Mouse (Mus musculus) gastrocnemius, postnatal 4 days (tissue): Measurements from ENCODE around the gene Dock10. TPM values are rescaled to one million over a fixed set of nuclear protein-coding genes. Genes with fewer than 3 reads are reported as not detected.
A peak's percentile ranks its signal among the peaks of the same experiment; 100 is the strongest.
"Not testable (repeated sequence)": the region's sequence is repeated elsewhere in the genome, so short reads cannot be mapped to it uniquely, and the experiment has no call there.

Experiments used
- DNase-seq, 2 experiments: peaks; one replicate each; pipeline ENCODE4 v3.0.0; 2021 to 2022; ENCODE audit warnings: low spot score in 2 of 2, mixed read lengths in 2 of 2
- long read RNA-seq, 2 experiments: library from polyadenylated mRNA; stranded (forward); transcript quantifications; one replicate each; pipeline ENCODE4 v2.0.0; 2021
- total RNA-seq, 2 experiments: library from RNA; stranded (reverse); gene quantifications; 2 replicates each; pipeline ENCODE4 v1.2.3; 2021

Dock10 gene
- total RNA-seq: 10 to 100 TPM; 24.4 to 27.2 TPM
- long read RNA-seq, experiment 1, partial matches to known transcripts: 1 of 2 reads
- long read RNA-seq, experiment 1, other reads (novel, unspliced or antisense): 1 of 2 reads
- long read RNA-seq, experiment 2, partial matches to known transcripts: 2 of 7 reads
- long read RNA-seq, experiment 2, other reads (novel, unspliced or antisense): 5 of 7 reads

DNA sequence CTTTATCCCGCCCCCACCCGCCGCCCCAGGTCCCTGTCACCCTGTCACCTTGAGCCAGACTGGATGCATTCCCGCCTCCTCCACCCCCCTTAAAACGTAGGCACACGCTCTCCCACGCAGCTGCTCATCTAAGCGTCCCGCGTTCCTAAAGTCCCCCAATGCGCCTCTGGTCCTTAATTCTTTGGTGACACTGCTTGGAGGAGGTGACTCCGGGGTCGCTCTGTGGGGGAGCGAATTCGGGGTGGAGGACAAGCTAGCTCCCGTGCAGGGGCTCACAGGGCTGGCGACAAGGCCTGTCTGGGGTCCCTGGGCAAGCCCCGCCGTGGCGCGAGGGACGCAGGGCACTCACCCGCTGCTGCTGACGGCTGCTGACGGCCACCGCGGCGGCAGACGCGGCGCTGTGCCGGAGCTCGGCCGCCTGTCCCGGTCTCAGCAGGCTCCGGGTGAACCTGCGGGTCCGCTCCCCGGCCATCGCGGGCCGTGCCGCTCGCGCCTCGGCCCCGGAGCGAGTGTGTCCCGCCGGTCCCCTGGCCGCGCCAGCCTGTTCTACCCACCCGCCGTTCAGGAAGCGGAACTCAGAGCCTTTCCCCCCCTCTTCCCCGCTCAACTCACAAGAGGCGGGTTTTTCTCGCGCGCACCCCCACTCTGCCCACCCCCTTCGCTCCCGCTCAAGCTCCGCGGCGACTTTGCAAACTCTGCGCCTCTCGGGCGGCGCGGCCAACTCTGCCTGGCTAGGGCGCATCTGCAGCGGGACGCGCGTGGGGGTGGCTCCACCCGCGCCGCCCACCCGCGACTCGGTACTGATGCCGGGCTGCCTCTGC is at the start of gene Dock10:
TSS of gene Dock10 (minus strand) at position 551 of the 821 bp plus-strand sequence.
- DNase-seq: peak; percentile 39 to 69

GRCm38 (mm10) chr1:80806835-80807398 is 48.6 kb upstream of the Dock10 start:
- no peak for DNase-seq

DNA sequence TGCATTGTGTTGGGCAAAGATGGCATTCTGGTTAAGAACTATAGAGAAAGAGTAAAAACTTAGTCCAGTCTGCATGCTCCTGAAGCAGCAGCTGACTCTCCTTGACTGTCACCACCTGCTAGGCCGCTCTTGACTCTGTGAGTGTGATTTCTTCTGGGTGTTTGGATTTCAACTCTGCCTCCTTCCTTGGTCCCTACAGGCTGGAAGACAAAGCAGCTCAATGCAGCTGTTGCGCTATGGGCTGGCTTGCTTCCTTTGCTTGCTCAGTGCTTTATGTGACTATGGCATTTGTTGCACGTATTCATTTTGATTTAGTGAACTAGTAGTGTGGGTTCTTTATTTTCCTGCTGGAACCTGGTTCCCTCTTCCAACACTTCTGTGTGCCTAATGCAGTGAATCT is 43.7 kb upstream of the Dock10 start:
- DNase-seq: no peak

DNA sequence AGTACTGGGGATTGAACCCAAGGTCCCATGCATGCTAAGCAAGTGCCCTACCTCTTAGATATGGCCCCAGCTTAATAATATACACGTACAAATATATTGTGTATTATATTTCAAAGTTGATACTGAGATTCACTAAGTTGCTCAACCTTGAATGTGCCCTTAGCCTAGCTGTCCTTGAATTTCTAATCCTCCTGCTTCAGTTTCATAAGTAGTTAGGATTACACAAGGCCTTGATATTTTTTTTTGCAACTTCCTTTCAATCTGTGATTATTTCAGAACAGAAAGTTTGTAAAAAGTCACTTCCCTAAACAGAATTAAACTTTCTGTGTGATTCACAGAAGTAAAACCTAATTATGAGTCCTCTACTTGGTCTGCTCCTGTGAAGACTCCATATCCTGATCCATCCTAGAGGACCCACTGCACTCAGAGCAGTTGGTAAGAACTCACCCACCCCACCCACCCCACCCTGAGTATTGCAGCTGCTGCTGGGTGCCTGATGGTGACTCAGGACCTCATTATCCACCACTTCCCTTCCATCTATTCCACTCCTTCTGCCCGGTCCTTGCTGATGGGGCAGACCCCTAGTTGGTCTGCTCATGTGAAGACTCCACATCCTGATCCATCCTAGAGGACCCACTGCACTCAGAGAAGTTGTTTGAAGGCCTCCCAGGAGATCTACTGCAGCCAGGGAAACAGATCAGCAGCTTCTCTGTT is 26.9 kb upstream of the Dock10 start:
- no peak for DNase-seq

GRCm38 (mm10) chr1:80784155-80784554 is 25.8 kb upstream of the Dock10 start:
- no peak for DNase-seq

GRCm38 (mm10) chr1:80765504-80765903 is 7.2 kb upstream of the Dock10 start:
- no peak for DNase-seq

DNA sequence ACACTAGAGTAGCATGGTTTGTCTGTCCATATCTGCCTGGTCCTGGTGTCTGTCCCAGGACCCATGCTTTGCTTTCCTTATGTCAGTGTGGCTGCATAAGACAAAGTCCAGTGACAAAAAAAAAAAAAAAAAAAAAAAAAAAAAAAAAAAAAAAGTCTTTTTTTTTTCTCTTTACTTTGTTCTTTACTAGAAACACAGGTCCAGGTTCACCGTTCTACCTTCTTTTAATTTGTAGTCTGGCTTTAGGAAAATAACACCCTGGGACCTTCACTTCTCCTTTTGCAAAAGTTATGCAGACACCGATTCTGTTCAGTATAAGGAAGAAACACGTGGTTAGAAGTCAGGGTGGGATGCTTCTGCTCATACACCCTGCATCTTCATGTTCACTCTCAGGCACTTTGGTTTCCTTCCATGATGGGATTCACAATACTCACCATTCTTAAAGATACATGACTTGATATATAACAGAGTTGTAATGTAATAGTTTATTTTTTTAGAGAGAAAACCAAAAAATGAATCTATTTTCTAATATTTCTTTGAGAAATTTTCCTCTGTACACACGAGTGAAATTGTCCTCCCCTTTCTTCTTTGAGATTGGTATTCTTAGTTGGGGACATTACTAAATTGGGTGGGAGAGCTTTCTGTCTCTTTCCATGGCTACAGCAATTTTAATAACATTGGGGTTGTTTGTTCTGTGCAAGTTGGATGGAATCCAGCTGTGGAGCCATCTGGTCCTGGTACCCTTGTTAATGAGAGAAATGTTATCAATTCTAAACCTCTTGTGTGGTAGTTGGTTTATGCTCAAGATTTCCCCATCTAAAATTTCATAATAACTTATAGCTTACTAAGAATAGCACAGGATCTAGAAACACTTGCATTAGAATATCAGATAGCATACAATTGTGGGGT is 5.0 kb upstream of the Dock10 start:
- no peak for DNase-seq

DNA sequence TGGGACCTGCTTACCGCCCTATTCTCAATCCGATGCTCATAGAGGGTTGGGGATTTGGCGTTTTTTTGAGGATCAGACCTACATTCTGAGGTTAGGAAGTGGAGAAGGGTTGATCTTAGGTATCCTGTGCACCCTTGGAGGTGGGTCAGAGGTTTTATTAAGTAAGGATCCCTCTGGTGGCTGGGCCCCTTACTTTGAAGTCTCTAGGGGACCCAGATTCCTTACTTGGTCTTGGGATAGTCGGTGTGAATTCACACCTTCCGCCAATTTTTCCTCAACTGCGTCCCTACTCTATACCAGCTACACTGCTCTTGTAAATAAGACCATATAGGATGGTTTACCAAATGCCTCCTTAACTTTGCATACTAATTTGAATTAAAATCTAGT is 464 bp upstream of the Dock10 start:
- DNase-seq: no peak

DNA sequence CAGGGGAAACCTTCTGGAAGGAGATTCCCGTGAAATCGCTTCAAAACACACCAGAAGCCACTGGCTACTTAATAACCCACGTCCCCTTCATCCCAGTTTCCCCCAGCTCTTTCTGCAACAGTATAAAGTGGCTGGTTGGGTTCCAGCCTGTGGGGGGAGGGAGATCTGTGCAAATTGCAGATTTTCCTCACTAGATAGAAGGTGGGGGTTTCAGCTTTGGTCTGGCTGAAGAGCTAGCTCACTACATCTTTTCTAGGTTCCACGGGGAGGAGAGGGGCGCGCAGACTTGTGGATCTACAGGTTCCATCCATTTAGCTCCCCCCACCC is 714 bp downstream of the Dock10 start:
- DNase-seq: peak in 1 of 2 experiments; percentile 18

DNA sequence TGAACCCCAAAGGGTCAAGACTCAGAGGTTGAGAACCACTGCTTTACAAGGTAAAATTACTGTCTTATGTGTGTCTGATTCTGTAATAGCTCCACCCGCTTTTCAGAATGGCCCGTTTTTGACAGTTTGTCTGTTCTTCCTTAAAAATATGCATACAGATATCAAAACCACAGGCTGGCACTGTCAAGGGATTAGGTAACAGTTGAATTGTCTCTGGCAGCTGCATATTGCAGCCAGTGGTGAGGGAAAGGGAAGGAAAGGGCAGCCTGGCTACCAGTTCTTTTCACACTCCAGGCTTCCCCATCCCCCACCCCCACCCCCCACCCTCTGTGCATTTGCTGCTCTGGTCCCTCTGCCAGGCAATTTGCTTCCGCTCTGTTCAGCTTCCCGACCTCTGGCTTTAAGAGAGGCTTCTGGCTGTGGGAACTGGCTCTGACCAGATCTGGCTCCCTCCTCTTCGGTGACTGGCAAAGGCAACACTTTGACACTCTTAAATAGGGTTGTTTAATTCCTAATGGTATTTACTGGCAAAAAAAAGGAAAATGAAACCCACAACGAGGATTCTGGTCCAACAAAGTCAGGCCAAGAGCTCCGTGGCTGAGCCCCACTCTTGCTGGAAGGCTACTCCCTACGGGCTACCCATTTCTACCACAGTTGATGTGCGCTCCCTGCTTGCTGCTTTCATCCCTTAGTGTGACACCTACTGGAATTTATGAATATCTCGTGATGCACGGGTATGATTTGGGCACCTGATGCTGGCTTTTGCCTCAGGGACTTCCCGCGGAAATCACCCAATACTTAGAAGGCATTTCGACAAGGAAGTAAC is 1.3 kb downstream of the Dock10 start:
- peak in 1 of 2 experiments; percentile 13 for DNase-seq

- DNase-seq: no peak
Measured at GRCm38 (mm10) chr1:80756060-80756439, 2.3 kb downstream of the Dock10 start.

DNA sequence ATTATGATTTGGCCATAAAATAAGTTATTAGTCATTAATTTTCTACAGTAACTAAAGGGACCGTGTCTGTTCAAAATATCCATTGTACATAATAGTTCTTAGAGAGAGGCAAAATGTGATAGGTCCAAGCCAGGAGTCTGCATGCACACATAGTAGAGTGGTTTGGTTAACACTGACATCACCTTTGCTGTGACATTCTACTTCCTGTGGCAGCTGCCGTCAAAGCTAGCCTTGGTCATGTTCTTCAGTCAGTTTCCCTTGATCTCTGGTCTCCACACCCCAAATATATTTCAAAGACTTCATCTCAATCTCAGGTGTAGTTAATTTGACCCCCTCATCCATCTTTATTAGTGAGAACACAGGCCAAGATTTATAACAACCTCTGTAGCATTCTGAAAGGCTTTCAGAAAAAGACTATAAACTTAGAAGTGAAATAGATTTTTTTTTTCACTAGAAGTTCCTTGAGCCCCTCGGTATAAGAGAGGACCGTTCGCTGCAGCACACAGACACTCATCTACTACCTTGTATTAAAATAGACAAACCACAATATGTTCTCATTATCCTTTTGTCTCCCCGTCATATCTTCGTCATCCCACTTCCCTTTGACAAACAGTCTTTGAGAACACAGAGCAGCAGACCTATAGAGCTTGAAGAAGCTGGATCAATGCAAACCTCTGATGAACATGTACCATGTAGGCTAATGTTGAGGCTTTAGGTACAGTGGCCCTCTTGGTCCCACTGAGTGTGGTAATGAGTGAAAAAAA is 2.8 kb downstream of the Dock10 start:
- DNase-seq: no peak

GRCm38 (mm10) chr1:80749122-80749521 is 9.2 kb downstream of the Dock10 start:
- not testable (repeated sequence) for DNase-seq

DNA sequence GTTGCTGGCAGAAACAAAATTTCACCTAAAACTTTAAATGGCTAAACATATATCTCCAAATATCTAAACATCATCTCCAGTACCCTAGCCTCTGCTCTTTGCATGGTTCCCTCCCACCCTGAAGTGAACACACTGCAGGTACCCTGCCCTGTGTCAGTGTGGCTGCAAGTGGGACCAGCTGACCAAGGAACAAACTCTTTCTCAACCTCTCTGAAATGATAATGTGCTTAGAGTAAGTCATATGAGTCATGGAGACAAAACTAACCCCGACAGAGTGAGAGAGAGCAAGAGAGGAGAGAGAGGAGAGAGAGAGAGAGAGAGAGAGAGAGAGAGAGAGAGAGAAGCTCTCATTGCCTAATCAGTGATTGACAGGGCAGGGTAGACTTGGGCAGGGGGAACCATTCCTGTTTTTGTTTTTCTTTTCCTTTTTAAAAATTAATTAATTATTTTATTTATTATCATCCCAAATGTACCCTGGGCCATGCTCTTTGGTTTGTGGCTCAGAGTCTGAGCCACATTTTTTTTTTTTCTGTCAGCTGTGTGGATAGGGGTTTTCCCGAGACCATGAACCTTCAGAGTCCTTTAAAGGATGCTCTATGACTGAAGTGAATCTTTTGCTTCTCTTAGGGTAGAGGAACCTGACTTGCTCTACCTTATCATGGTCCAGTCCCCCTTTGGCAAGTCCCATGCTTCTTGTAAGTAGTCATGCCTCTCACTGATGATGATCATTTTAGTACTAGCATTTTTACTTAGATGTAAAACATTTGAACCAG is 11.4 kb downstream of the Dock10 start:
- DNase-seq: no peak

GRCm38 (mm10) chr1:80746195-80746594 is 12.1 kb downstream of the Dock10 start:
- DNase-seq: no peak

DNA sequence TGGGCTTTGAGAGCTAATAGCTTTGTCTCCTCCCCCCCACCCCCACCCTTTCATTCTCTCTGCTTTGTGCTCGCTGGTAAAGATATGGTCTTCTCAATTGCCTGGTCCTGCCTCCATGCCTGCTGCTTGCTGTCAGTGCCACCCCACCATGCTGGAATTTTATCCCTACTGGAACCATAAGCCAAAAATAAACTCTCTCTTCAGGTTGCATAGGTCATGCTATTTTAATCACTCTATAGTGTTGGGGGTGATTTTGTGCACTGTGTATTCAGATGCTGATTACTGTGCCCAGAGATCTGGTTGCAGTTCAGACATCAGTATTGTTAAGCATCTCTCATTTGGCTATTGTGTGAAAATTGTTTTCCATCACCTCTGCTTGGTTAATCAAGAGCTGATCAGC is 18.9 kb downstream of the Dock10 start:
- no peak for DNase-seq

DNA sequence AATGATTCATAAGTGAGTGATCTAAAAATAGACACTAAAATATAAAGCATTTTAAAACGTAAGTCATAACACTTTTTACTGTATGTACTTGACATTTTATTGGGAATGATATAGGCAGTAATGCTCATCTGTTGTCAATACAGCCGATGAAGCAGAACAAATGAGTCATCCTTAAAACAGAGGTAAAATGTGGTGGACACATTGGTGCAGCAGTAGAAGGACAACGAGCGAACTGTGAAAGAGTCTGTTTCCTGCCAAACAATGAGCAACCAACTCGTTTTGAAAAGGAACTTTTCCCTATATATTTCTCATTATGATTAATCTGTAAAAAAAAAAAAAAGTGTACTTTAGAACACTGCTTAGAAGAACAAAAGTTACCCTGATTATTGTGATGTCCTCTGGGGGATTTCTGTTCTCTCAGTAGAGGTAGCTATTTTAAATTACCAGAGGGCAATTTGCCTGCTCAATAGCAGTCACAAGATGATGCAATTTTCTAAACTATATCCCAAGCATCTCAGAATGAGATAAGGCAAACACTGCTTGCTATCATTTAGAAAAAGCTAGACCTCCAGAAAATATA is 20.4 kb downstream of the Dock10 start:
- no peak for DNase-seq

DNA sequence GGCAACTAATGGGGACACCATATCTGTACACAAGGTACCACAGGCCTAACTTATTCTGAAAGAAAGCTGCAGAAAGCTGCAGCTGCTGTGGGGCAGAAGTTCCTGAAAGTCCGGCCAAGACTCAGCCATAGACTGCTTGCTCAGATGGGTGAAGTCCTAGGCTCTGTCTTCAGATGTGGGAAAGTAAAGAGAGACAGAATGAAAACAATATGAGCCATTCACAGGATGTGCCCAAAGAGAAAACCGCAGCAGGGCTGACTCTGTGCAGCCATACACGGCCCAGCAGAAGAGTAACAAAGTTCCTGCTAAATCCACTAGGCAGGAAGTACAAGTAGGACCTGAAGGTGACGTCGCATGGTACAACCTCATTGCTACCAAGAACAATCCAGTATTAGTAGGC is 27.7 kb downstream of the Dock10 start:
- no peak for DNase-seq
